Mouse (Mus musculus) mature B cell (primary cell): ENCODE measurements around the gene Sapcd2.

Experiments
- in situ Hi-C: fragments of 300-500 bp; cut with MboI; formaldehyde crosslinking; loops from 2 replicates; pipeline ENCODE4 v1.14.3; 2019

Sapcd2 gene

DNA sequence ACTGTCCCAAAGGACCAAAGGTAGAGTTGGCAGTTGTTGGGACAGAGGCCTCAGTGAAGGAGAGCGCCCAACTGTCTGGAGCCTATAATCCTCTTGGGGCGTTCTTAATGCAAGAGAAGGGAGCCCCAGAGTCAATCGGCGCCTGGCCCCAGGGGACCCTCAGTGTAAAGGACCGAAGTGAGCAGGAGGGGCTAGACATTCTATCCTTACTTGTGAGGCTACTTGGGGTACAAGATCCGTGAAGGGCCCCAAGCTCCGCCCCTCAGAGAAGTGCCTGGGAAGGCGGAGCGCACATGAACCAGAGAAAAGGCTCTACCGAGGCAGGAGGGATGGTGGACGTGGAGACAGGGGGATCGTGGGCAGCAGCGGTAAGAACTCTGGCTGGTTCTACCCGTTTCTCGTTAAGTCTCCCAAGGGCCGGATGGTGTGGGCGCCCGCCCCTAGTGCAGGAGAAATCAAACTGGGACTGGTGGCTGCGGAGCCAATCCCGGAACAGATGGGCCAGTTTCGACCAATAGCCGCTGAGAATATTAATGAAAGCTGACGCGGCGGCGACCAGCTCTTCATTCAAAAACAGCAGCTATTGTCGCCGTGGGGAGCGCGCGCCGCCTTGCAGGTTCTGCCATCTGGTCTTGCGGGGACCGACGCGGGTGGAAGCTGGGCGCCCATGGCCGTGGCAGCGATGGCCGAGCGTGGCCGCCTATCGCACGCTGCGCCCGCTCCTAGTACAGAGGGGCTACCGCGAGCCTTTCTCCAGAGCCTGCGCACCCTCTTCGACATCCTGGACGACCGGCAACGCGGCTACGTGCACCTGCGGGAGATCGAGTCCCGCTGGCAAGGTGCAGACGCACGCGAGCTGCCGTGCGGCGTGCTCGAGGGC is at the start of gene Sapcd2:
Gene Sapcd2 (plus strand): TSS at position 558 of the 880 bp plus-strand sequence.
- in situ Hi-C loops, result no loop called here

DNA sequence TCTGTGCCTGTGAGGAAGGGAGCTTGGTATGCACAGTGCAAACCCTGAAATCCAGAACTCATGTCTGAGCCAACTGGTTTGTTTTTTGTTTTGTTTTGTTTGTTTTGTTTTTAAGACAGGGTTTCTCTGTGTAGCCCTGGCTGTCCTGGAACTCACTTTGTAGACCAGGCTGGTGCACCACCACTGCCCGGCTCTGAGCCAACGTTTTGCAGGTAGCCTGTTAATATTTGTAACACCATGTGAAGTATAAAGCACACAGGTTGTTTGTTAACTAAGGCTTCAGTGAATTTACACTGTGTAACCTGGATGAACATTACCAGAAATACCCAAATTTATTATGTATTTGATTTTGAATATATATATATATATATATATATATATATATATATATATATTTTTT is 46.1 kb upstream of the Sapcd2 start:
- in situ Hi-C loops, result no loop called here

DNA sequence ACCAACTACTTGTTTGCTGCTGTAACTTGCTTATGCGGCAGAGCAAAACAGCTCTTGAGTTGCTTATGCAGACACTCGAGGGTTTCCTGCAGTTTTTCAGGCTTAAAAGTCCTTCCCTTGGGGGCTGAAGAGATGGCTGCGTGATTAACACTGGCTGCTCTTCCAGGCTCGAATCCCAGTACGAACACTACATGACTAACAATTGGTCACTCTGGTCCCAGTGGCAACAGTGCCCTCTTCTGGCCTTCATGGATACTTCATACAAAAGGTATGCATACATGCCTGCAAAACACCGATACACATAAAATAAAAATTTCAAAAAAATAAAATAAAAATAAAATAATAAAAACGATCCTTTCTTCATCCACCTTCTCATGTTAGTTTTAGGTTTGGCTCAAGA is 43.7 kb upstream of the Sapcd2 start:
- in situ Hi-C loops, result no loop called here

DNA sequence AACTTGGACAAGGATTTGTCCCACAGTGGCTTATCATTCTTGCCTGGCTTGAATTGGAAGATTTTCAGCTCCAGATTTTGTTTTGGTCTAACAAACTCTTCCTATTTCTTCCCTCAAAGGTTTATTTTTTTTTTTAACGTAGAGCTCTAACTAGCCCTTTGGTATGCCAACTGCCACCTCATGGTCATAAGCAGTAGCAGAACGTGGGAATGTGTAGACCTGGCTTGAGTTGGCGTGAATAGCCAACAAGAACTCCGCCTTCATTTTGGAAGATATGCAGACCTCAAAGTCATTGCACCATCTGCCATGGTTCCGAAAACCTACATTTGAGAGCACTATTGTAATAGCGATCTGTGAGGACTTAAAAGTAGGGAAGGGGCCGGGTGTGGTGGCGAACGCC is 40.7 kb upstream of the Sapcd2 start:
- in situ Hi-C loops, result no loop called here

DNA sequence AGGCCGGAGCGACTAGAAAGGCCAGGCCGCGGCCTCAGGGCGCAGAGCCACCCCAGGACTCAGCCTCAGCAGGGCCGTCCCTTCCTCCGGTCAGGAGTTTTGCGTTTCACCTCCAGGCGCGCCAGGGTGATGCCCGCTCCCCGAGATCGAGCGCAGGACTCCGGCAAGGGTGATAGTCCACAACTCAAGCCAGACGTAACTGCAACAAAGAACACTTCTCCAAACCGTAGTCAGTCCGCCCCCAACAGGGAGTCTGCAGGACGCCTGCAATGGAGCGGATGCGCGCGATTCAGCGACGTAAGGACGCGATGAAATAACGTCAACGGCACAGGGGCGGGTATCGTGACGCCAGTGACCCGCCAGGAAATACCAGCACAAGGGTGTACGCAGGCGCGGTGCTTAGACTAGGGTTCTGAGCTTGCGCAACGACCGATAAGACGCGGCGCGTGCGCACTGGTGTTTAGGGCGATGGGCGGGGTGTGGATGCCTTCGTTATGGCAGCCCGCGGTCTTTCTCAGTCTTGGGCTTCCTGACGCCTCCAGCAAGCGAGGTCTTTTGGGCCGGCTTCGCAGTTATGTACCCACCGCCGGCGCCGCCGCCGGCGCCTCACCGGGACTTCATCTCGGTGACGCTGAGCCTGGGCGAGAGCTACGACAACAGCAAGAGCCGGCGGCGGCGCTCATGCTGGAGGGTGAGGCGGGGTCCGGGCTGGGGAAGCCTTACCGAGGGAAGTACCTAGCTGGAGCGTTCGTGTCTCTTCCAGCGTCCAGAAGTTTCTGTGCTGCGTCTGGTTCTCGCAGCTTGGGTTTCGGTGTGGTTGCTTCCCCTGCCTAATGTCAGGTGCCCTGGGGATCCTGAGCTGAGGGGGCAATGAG is 39.6 kb upstream of the Sapcd2 start, which contains the start of gene Man1b1:
Gene Man1b1 (plus strand): TSS at position 53 of the 875 bp plus-strand sequence.
- in situ Hi-C loops, result no loop called here

DNA sequence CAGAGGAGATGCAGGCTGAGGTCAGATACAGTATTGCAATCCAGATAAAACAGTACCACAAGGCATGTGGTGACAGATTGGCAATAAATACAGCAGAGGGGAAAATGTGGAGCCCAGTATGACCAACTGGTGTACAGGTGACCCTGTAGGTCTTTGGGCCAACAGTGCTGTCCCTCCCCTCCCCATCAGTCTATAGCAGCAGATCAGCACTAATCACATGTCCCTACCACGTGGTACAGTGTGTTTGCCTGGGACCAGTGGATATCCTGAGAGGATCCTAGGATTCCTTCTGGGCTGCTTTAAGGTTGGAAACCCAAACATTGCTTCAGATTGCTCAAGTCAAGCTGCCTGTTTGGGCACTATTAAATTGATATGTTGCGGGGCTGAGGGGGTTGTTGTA is 38.6 kb upstream of the Sapcd2 start:
- in situ Hi-C loops, result no loop called here

DNA sequence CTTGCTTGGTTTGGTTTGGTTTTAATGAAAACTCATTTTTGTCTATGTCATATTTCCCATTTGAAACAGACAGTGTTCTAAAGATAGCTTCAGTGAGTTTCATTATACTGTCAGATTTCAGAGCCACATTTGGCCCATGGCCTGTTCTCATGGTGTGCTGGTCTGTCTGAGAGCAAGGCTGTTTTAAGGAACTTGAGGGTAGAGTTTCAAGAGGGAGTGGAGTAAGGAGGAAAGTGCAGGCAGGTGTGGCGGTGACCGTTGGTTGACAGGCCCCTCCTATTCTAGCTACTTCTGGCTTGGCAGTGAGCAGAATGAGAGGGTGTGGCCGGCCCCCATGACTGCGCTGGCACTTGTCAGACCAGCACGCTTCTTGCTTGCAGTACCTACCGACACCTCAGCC is 33.8 kb upstream of the Sapcd2 start:
- in situ Hi-C loops, result no loop called here

DNA sequence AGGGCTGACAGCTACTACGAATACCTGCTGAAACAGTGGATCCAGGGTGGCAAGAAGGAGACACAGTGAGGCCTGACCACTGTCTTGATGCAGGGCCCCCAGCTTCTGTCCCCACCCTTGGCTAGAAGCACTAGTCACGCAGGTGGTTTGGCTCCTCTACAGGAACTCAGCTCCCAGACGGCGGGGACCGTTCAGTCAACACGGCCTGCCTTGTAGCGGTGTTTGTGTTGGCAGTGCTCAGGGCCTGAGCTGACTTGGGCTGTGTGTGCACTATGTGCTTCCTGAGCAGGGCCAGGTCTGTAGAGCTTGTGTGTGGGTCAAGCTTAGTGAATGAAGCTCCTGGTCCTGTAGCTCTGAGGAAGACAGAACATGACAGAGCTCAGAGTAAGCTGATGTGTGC is 24.0 kb upstream of the Sapcd2 start:
- in situ Hi-C loops, result no loop called here

DNA sequence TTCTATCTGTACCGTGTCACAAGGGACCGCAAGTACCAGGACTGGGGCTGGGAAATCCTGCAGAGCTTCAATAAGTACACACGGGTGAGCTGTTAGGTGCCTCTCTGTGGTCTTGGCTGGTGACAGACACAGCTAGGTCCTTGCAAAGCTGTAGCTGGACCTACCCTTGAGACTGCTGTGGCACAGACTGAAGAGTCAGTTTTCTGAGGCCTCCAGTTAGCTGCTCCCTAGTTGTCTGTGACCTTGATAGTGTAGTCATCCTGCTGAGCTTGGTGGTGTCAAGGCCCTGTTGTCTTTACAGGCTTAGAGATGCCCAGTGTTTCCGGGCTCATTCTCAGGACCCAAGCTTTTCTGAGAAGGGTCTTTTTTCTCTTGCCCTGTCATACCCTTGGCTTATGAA is 22.6 kb upstream of the Sapcd2 start:
- in situ Hi-C loops, result no loop called here

DNA sequence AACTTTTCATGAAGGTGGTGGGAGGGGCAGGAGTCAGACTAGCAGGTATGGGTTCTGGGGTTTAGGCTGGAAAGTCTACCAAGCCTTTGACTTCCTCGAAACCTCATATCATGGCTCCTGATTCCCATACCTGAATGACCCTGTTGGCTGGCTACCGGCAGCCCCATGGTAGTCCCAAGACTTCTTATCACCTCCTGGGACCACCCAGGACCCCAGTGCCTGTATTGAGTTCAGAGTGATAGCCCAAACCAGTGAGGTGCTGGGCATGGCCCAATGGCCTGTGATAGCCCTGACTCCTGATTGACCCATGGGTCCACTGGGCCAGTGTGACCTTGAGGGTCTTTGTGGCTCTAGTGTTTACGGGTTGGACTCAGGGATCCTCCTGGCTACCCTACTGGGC is 21.4 kb upstream of the Sapcd2 start:
- in situ Hi-C loops, result no loop called here

DNA sequence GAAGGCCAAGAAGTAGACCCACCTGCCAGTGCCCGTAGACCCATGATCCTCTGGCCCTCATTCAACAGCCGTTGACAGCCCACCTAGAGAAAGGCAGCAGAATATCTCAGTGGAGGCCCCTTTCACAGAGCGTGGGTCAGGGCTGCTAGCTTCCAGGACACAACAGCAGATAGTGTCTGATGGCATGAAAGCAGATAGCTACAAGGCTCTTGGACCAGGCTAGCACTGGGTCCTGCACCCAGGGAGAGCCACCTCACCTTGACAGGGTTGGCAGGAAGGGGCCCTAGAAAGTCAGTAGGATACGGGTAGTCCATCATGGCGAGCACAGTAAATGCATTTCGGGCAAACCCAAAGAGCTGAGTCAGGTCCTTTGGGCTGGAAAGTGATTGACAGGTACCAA is 17.9 kb upstream of the Sapcd2 start:
- in situ Hi-C loops, result no loop called here

DNA sequence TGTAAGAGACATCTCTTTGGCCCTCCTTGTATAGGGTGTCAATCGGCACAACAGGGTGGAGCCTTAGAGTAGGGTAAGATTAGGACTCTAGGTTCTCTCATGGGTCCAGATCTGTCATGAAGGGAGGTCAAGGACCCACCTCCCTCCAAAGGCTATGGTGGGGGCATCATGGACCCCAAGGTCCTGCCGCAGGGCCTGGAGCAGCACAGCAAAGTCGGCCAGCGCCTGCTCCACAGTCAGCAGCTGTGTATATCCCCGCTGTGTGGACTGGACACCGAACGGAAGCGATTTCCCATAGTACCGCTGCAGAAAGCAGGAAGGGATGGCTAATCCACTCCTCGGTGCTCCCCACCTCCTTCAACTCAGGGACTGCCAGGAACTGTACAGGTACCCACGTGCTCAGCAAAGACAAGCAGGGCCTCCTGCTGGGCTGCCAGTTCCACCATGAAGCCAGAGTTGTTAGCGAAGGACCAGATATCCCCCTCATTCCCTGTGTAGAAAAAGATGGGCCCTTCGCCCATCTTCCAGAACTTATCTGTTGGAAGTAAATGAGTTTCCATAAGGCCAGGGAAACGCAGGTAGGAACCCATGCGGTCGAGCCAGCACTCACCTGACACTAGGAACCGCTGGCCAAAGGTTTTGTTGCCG is 16.6 kb upstream of the Sapcd2 start:
- in situ Hi-C loops, result no loop called here

DNA sequence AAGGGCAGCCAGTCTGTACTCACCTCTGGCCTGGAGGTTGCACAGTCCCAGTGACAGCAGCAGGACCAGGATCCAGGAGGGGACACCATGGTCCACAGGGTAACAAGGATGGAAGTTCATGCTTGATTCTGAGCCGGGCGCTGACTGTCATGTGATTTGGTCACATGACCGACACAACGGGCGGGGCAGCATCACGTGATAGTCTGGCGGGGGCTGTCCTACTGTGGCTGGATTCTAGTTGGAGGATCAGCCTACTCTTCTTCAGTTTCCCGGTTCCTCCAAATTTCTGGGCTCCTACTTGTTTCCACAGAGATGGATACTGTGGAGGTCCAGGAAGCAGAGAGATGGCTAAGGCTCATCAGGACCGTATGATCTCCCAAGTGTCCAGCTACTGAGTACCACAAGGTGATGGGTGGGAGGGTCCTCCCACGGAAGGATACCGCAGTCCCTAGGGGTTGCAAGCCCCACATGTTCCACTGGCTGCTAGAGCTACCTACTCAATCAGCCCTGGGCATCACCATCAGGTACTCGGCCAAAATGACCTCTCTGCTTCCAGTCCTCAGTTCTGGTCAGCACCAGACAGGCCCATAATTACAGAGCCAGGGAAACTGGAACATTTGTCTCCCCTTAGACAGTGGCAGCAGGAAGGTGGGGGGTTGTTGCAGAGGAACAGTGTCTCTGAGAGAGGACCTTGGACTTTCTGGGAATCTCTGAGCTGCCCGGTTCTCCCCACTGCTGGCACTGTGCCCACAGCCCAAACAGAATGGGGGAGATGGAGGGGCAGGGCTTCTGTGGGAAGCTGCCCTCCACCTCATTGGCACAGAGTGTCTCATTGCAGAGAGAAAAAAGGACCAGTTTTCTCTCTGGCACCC is 15.7 kb upstream of the Sapcd2 start, which contains the start of gene Dpp7:
Gene Dpp7 (minus strand): TSS at position 152 of the 872 bp plus-strand sequence.
- in situ Hi-C loops, result no loop called here

DNA sequence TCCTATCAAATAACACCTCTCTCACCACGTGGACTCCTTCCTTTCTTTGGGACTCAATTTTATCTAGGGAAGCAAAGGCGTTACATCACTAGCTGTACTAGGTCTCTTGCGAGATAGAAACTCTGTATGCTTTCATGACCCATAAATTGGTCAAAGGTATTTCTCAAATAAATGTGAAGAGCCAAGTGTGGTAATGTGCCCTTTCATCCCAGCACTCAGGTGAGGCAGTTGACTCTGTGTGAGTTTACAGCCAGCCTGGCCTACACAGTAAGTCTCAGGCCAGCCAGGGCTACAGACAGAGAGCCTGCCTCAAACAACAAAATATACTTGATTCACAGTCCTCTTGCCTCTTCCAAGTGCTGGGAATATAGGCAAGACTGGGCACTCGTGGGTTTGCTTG is 12.3 kb upstream of the Sapcd2 start:
- in situ Hi-C loops, result no loop called here

DNA sequence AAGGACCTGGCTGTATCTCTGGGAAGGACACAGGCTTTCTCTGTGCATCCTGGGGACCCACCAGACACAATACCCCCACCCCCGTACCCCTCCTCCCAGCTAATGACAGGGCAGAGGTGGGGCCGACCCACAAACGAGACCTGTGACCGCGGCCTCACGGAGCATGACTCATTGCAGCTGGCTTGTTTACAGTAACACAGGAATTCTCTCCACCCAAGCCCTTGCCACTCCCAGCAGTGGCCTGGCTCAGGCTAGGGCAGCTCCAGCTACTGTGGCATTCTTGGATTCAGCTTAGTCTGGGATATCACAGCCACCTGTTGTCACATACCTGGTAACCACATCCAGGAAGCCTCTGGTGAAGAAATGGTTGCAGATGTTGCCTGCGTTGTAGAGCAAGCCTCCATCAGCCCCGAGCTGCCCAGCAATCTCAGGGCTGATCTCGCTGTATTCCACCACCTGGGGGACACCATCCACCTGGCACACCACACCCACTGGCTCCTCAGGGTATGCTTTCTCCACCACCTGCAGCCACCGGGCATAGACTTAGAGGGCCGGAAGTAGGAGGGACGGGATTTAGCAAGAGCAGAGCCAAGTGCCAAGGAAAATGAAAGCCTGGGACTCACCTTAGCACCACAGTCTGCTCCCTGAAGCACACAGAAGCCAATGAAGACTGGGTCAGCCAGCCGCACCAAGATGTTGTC is 8.5 kb upstream of the Sapcd2 start:
- in situ Hi-C loops, result no loop called here

DNA sequence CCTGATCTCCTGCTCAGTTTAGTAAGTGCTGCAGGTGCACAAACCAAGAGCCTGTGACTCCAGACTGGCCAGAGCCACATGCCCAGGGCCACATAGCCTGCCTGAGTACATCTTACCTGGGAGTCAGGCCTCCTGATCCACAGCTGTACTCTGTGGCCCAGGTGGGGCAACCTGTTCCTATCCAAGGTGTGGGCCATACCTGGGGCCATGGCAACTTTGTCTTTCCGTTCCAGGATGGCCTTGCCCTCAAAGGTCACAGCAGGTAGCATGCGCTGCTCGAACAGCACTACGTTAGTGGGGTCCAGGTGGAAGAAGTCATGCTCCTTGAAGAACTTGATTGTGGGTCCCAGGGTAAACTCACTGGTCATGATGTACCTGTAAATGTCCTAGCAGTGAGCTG is 7.8 kb upstream of the Sapcd2 start:
- in situ Hi-C loops, result no loop called here

DNA sequence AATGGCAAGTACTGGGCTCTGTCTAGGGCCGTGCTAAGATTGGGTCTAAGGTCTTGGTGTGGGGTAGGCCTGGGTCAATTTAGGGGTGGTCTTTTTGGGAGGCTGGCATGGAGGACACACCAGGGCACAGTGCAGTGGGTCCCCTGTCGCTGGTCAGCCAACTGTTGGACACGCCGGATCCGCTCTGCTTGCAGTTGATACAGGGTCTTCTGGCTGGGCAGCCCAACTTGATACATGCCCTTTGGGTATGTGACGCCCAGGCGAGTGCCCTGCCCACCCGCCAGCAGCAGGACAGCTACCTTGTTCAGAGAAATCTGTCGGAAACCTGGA is 7.4 kb upstream of the Sapcd2 start:
- in situ Hi-C loops, result no loop called here

DNA sequence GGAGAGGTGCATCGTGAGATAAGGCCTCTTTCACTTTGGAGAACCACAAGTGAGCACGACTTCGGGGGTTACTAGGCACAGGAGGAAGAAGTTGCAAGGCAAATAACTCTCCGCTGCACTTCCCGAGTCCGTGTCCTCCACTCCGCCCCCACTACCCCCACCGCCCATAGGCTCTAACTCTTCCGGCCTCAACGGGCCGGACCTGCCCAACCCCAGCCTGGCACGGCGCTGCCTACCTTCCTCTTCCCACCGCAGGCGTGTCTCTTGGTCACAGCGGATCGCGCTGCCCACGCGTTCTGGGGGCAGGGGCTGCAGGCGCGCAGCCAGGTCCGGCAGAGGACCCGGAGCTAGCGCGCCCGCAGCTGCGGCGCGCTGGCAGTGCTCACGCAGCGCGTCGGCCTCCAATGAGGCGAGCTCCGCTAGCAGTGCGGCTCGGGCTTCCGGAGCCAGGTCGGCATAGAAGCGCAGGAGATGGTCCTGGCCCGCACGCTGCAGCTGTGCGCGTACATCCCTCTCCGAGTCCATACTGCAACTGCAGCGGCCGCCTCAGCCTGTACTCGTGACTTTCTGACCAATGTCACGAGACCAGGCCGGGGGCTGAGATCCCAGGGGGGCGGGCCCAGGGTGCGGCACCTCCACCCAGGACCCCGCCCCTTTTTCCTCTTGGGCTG is 6.9 kb upstream of the Sapcd2 start, which contains the start of gene Uap1l1:
Gene Uap1l1 (minus strand): TSS at position 592 of the 671 bp plus-strand sequence.
- in situ Hi-C loops, result no loop called here

DNA sequence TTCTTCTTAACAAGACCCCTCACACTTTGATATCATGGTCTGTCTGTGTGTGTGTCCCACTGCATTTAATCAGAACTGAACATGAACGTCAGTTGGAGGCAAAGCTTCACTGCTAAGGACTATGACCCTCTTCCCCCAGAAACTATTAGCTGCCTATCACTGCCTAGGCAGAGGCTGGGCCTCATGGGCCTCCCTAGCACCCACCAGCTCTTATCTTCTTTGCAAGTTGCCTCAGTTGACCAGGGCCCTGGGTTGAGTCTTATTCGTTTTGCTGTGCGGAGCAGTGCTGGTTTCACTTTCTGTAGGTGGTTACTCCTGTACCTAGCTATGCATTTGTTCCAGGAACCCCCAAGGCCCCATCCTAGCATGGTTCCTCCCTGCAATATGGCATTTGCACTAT is 2.1 kb upstream of the Sapcd2 start:
- in situ Hi-C loops, result no loop called here
